Mouse (Mus musculus) intestine, embryonic 16.5 days (tissue): ENCODE results near the gene Gm21818. TPM values are rescaled to one million over a fixed set of nuclear protein-coding genes. Genes with fewer than 3 reads are reported as not detected.
"Not testable (repeated sequence)": the region's sequence is repeated elsewhere in the genome, so short reads cannot be mapped to it uniquely, and the experiment has no call there.

Source experiments
- ATAC-seq: fragments of 200-750 bp; cut with Nextera tagmentation; 2 replicates; pipeline ENCODE4 v1.8.0; 2017; ENCODE audit warnings: moderate TSS enrichment, moderate library complexity
- H3K27ac ChIP-seq: fragments of 300-500 bp; sonication (generic); 2 replicates; pipeline ENCODE4 v1.5.1; 2014; ENCODE audit warnings: mild to moderate bottlenecking, low read length
- H3K27me3 ChIP-seq: fragments of 300-500 bp; sonication (generic); replicated peaks from 2 replicates; pipeline ENCODE4 v1.6.1; 2014; ENCODE audit warnings: low read length, control low read depth, mixed read lengths; ENCODE audit not compliant: control insufficient read depth, insufficient read depth
- H3K36me3 ChIP-seq: fragments of 300-500 bp; sonication (generic); 2 replicates; pipeline ENCODE4 v1.6.1; 2014; ENCODE audit warnings: low read length, control low read depth; ENCODE audit not compliant: control insufficient read depth, insufficient read depth
- H3K4me1 ChIP-seq: fragments of 300-500 bp; sonication (generic); 2 replicates; pipeline ENCODE4 v1.6.1; 2014; ENCODE audit warnings: low read length, control low read depth, mixed read lengths; ENCODE audit not compliant: control insufficient read depth, insufficient read depth
- H3K4me2 ChIP-seq: fragments of 300-500 bp; sonication (generic); 2 replicates; pipeline ENCODE4 v1.6.1; 2014; ENCODE audit warnings: low read depth, low read length, control low read depth
- H3K4me3 ChIP-seq: fragments of 300-500 bp; sonication (generic); 2 replicates; pipeline ENCODE4 v1.5.1; 2014; ENCODE audit warnings: mild to moderate bottlenecking, low read length
- H3K9ac ChIP-seq: fragments of 300-500 bp; sonication (generic); 2 replicates; pipeline ENCODE4 v1.6.1; 2014; ENCODE audit warnings: low read depth, low read length
- H3K9me3 ChIP-seq: fragments of 300-500 bp; sonication (generic); 2 replicates; pipeline ENCODE4 v1.6.1; 2016; ENCODE audit warnings: low read length, control low read depth; ENCODE audit not compliant: control insufficient read depth
- WGBS: fragments of 180-500 bp; shearing (Covaris S2); extraction: QIAGEN DNeasy Blood & Tissue Kit; methylation state at CpG from one replicate; pipeline ENCODE4 v1.1.7; 2014; 5-methylcytosine and 5-hydroxymethylcytosine counted together
- polyA plus RNA-seq: library from polyadenylated mRNA; unstranded; fragments of >200 nt; fragmentation: Nextera tagmentation; extraction: Ambion mirVana; gene quantifications from 2 replicates; pipeline ENCODE4 v1.2.1, GENCODE M21; 2015

Gm21818 gene
- not detected in 2 replicates for polyA plus RNA-seq

DNA sequence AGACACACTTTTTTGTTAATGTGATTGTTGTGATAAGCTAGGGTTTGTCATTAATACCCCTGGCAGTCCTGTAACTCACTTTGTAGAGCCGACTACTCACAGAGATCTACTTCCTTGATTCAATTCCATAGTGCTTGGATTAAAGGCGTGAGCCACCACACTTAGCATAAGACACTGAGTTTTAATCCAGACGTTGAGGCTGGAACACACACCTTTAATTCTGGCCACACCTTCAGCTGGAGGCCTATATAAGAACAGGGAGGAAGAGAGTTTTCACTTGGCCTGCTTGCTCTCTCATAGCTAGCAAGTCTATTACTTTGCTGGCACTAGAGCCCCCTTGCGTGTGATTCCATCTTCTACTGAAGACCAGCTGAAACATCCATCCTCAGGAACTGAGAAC lies at the start of gene Gm21818:
Gene Gm21818 (plus strand): TSS at position 301 of the 400 bp plus-strand sequence.
- H3K27me3 ChIP-seq, H3K4me3 ChIP-seq, H3K9ac ChIP-seq, H3K4me1 ChIP-seq, ATAC-seq, H3K27ac ChIP-seq, H3K4me2 ChIP-seq, H3K9me3 ChIP-seq, H3K36me3 ChIP-seq: not testable (repeated sequence)
- 74% methylated on average over 4 of the region's 4 CpGs for WGBS

DNA sequence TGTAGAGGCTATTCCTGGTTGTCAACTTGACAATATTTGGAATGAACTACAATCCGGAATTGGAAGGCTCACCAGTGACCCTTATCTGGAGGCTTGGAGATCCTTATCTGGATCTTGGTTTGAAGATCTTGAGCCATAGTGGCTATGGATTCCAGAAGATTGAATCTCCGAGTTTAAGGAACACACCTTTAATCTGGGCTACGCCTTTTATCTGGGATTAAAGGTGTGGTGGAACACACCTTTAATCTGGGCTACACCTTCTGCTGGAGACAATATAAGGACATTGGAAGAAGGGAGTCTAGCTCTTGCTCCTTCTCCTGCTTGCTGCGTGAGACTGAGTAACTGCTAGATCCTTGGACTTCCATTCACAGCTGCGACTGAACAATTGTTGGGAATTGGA lies 32.3 kb upstream of the Gm21818 start, which contains the start of gene Gm20767:
Gene Gm20767 (plus strand): TSS at position 301 of the 400 bp plus-strand sequence.
- not testable (repeated sequence) for H3K4me1 ChIP-seq, ATAC-seq, H3K4me3 ChIP-seq, H3K4me2 ChIP-seq, H3K27ac ChIP-seq, H3K27me3 ChIP-seq, H3K9me3 ChIP-seq, H3K36me3 ChIP-seq, H3K9ac ChIP-seq
- WGBS, result 86% methylated on average over 1 of the region's 5 CpGs

DNA sequence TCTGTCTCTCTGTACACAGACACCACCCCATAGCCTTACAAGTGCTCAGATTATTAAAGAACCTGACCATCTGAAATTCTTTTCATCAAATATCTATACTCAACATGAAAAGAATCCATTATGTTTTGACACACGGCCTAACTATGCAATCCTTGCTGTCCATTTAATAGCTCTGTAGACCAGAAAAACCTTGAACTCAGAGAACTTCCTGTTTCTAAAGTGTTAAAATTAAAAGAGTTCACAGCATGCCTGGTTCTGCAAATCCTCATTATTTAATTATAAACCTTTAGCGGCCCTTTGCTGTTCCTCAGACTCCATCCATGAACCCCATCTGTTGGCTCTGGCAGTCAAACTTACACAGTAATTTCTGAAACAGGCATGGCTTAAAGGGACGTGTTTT lies 29.9 kb upstream of the Gm21818 start:
- 85% methylated on average over 2 of the region's 3 CpGs for WGBS
- H3K27me3 ChIP-seq, H3K27ac ChIP-seq, H3K9me3 ChIP-seq, H3K4me3 ChIP-seq, ATAC-seq, H3K36me3 ChIP-seq, H3K4me2 ChIP-seq, H3K4me1 ChIP-seq, H3K9ac ChIP-seq: not testable (repeated sequence)

DNA sequence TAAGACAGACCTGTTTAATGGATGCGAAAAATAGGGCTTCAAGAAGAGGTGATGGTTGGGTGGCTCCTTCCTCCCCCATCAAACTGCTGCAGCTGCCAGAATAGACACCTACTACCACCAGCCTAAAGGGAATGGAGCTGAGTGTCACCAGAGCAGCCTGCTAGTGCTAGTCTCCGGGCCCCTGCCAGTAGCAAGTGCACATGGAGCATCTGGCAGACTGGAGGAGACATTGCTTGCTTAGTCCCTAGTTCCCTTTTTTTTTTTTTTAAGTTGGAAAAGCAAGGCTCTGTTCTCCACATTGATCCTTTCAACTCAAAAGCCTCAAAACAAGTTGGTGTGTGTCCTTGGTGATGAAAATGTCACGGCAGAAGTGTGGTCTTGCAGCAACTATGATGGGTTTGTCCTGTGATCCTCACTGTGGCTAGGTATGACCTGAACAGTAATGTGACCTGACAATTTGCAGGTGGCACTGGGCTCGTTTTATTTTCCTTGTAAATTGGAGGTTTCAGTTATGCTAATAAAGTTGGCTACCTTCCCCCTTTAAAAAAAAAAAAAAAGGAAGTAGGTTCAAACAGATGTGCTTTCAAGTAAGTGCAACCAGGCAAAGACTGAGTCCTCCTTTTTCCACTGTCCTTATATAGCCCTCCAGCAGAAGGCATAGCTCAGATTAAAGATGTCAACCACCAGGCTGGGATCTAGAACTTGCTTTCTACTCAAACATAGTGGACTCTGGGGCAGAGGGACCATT lies 22.4 kb upstream of the Gm21818 start:
- H3K4me2 ChIP-seq, H3K9me3 ChIP-seq, H3K9ac ChIP-seq, H3K27ac ChIP-seq, H3K4me1 ChIP-seq, H3K27me3 ChIP-seq, H3K4me3 ChIP-seq, H3K36me3 ChIP-seq, ATAC-seq: not testable (repeated sequence)
- 79% methylated on average over 3 of the region's 4 CpGs for WGBS

GRCm38 (mm10) chr13:120150589-120150988 lies 21.6 kb upstream of the Gm21818 start:
- not testable (repeated sequence) for H3K4me2 ChIP-seq, ATAC-seq, H3K9me3 ChIP-seq, H3K27ac ChIP-seq, H3K9ac ChIP-seq, H3K36me3 ChIP-seq, H3K4me1 ChIP-seq, H3K27me3 ChIP-seq, H3K4me3 ChIP-seq
- 75% methylated on average over 3 of the region's 3 CpGs for WGBS

DNA sequence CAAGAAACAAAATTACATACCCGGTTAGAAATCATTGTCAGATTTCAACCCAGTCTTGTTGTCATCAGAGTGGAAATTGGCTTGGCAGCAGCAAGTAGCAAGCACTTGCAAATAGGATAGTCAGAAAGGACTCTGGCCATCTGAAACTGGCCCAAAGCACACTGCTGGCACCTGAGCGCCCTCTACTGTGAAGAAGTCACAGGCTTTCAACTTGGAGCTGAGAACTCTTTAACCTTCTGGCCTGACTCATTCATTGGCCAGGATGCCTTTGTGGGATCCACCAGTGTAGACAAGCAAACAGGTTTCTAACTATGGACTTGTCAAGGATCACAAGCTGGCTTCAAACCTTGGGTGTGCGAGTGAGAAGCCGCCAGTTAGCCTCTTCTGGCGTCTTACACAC lies 3.9 kb upstream of the Gm21818 start:
- not testable (repeated sequence) for H3K4me2 ChIP-seq, H3K9me3 ChIP-seq, ATAC-seq, H3K27me3 ChIP-seq, H3K4me1 ChIP-seq, H3K4me3 ChIP-seq, H3K9ac ChIP-seq, H3K36me3 ChIP-seq, H3K27ac ChIP-seq
- 50% methylated on average over 5 of the region's 5 CpGs for WGBS

- 77% methylated on average over 6 of the region's 8 CpGs for WGBS
- H3K9ac ChIP-seq, ATAC-seq, H3K9me3 ChIP-seq, H3K4me2 ChIP-seq, H3K4me3 ChIP-seq, H3K27ac ChIP-seq, H3K27me3 ChIP-seq, H3K4me1 ChIP-seq, H3K36me3 ChIP-seq: not testable (repeated sequence)
These were observed 24.1 kb downstream of the Gm21818 start for GRCm38 (mm10) chr13:120196189-120196821.

- no CpG with 5 or more reads among the region's 2 CpGs for WGBS
- H3K36me3 ChIP-seq, H3K27ac ChIP-seq, H3K4me3 ChIP-seq, H3K4me1 ChIP-seq, H3K9me3 ChIP-seq, ATAC-seq, H3K4me2 ChIP-seq, H3K27me3 ChIP-seq, H3K9ac ChIP-seq: not testable (repeated sequence)
These were observed 43.6 kb downstream of the Gm21818 start, which contains the start of gene Gm21762 for GRCm38 (mm10) chr13:120215847-120216246. Gene Gm21762 (minus strand): TSS chr13:120215947.

DNA sequence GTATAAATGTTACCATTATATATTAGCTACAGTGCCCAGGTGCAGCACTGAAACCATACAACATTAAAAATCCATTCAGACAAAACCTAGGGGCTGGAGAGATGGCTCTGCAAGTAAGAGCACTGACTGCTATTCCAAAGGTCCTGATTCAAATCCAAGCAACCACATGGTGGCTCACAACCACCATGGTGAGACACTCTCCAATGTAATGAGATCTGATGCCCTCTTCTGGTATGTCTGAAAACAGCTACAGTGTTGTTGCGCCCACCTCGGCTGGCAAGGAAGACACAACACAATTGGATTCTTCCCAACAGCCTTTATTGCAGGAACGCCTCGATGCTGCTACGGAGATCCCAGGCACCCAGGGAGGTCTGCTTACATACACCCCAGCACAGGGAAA lies 48.7 kb downstream of the Gm21818 start:
- 81% methylated on average over 5 of the region's 5 CpGs for WGBS
- not testable (repeated sequence) for H3K27ac ChIP-seq, H3K36me3 ChIP-seq

More for the DNA sequence above, 48.7 kb downstream of the Gm21818 start:
- not testable (repeated sequence) for H3K9ac ChIP-seq, H3K27me3 ChIP-seq, H3K4me1 ChIP-seq, H3K9me3 ChIP-seq, H3K4me3 ChIP-seq, H3K4me2 ChIP-seq, ATAC-seq
